Mouse (Mus musculus): ENCODE measurements around the gene Grk2.

GRCm38 (mm10) chr19:4322134-4322533, 16.1 kb upstream of the Grk2 start:
- no peak for TF ChIP-seq POLR2A (IDR thresholded peaks at IDR 0.05; ENCODE audit: extremely low read depth, insufficient read depth, low read length)
- no peak for TF ChIP-seq CTCF (IDR thresholded peaks at IDR 0.05; ENCODE audit: extremely low read depth, insufficient read depth, low read length)
